21 mouse cellular contexts compared by ENCODE assay signal in the genomic region with DNA sequence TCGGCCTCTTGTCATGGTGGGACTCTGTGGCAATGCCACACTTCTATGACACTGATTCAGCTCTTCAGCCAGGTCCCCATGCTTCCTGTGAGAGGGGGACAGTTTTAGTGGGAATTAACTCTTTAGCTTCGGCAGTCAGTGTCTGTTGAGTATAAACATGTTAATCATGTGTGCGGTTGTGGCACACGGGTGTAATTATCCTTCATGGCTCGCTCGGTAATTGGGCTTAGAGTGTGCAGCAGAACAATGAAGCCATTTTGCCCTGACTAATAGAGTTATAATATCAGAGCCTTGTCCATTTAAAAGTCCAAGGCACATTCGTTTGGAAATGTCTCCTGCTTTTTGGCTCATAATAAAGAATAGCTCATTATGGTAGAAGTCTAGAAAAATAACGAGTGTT.
DNase-seq lines count a peak whose midpoint lies in the region; ATAC-seq and TF ChIP-seq lines count a peak whose summit lies in the region.
"Had no signal": no experiment of that assay in that cellular context is flagged by ENCODE, and none has a peak within 500 bp of the region (broad histone marks: within the 10 kb centered on the region; RNA-seq: fewer than 3 reads in every experiment).

No protein-coding gene starts in this region.

- no peak for TF ChIP-seq EP300 in heart, adult 2 months (IDR thresholded peaks at IDR 0.05; ENCODE audit: insufficient read depth, low read depth, low read length)

- H3K4me3 ChIP-seq in heart, embryonic 11.5 days (ENCODE audit: low read depth, low read length), result no peak overlapping the region
- no peak overlapping the region for H3K4me3 ChIP-seq in heart, adult 2 months
- no peak overlapping the region for H3K4me3 ChIP-seq in hindbrain, embryonic 13.5 days
- no peak overlapping the region for H3K4me3 ChIP-seq in hindbrain, embryonic 16.5 days (ENCODE audit: low read length)
- H3K4me3 ChIP-seq in limb, embryonic 12.5 days (replicated peaks), result no peak overlapping the region
- no peak overlapping the region for H3K4me3 ChIP-seq in stomach, embryonic 16.5 days (replicated peaks; ENCODE audit: low read length)
- H3K4me3 ChIP-seq in kidney, embryonic 15.5 days (replicated peaks), result no peak overlapping the region
- H3K4me3 ChIP-seq: embryonic facial prominence, embryonic 15.5 days; layer of hippocampus, adult 2 months had no signal

- no peak for ATAC-seq in heart, embryonic 11.5 days (replicated peaks; ENCODE audit: insufficient number of reproducible peaks, low FRiP score, low TSS enrichment)
- ATAC-seq in hindbrain, embryonic 13.5 days (ENCODE audit: low FRiP score), result no peak
- no peak for ATAC-seq in hindbrain, embryonic 16.5 days
- ATAC-seq in limb, embryonic 12.5 days (ENCODE audit: insufficient number of reproducible peaks, insufficient read depth, low FRiP score, low TSS enrichment, low read depth), result no peak
- ATAC-seq in stomach, embryonic 16.5 days (ENCODE audit: insufficient read depth, low FRiP score), result no peak
- no peak for ATAC-seq in kidney, embryonic 15.5 days (replicated peaks; ENCODE audit: low FRiP score)
- ATAC-seq: hindbrain, postnatal 0 days; midbrain, embryonic 16.5 days had no signal

- no peaks in the 10 kb centered on the region for H3K27me3 ChIP-seq in heart, embryonic 11.5 days (ENCODE audit: control insufficient read depth, insufficient read depth, low read length)
- no peaks in the 10 kb centered on the region for H3K27me3 ChIP-seq in heart, adult 2 months (ENCODE audit: control insufficient read depth, insufficient read depth, low read length)
- peaks cover 11% of the 10 kb centered on the region for H3K27me3 ChIP-seq in hindbrain, embryonic 13.5 days
- no peaks in the 10 kb centered on the region; the same call in 1 of the 2 replicates for H3K27me3 ChIP-seq in hindbrain, embryonic 16.5 days (replicated peaks; ENCODE audit: control insufficient read depth, insufficient read depth, low read length)
- H3K27me3 ChIP-seq in limb, embryonic 12.5 days, result no peaks in the 10 kb centered on the region
- no peaks in the 10 kb centered on the region for H3K27me3 ChIP-seq in stomach, embryonic 16.5 days (ENCODE audit: control insufficient read depth, insufficient read depth, low read length)
- H3K27me3 ChIP-seq in kidney, embryonic 15.5 days, result no peaks in the 10 kb centered on the region
- H3K27me3 ChIP-seq: embryonic facial prominence, embryonic 15.5 days had no signal

- H3K4me2 ChIP-seq in heart, embryonic 11.5 days, result no peak overlapping the region
- no peak overlapping the region for H3K4me2 ChIP-seq in hindbrain, embryonic 13.5 days
- no peak overlapping the region for H3K4me2 ChIP-seq in hindbrain, embryonic 16.5 days (ENCODE audit: low read length)
- no peak overlapping the region for H3K4me2 ChIP-seq in limb, embryonic 12.5 days
- no peak overlapping the region for H3K4me2 ChIP-seq in stomach, embryonic 16.5 days (ENCODE audit: low read depth, low read length)
- H3K4me2 ChIP-seq in kidney, embryonic 15.5 days, result no peak overlapping the region
- H3K4me2 ChIP-seq: embryonic facial prominence, embryonic 15.5 days; liver, embryonic 11.5 days had no signal

- no peaks in the 10 kb centered on the region for H3K9me3 ChIP-seq in heart, embryonic 11.5 days (replicated peaks; ENCODE audit: control insufficient read depth, low read length)
- H3K9me3 ChIP-seq in hindbrain, embryonic 13.5 days, result no peaks in the 10 kb centered on the region
- no peaks in the 10 kb centered on the region for H3K9me3 ChIP-seq in hindbrain, embryonic 16.5 days (ENCODE audit: control insufficient read depth, low read length)
- H3K9me3 ChIP-seq in limb, embryonic 12.5 days, result no peaks in the 10 kb centered on the region
- no peaks in the 10 kb centered on the region for H3K9me3 ChIP-seq in stomach, embryonic 16.5 days (replicated peaks; ENCODE audit: control insufficient read depth, low read length)
- H3K9me3 ChIP-seq in kidney, embryonic 15.5 days (replicated peaks), result no peaks in the 10 kb centered on the region
- H3K9me3 ChIP-seq: embryonic facial prominence, embryonic 15.5 days had no signal

- no peak overlapping the region for H3K9ac ChIP-seq in heart, embryonic 11.5 days (ENCODE audit: low read depth, low read length)
- H3K9ac ChIP-seq in heart, adult 2 months (ENCODE audit: low read depth, low read length), result no peak overlapping the region
- no peak overlapping the region for H3K9ac ChIP-seq in hindbrain, embryonic 13.5 days
- no peak overlapping the region for H3K9ac ChIP-seq in hindbrain, embryonic 16.5 days (ENCODE audit: low read depth, low read length)
- no peak overlapping the region for H3K9ac ChIP-seq in limb, embryonic 12.5 days (replicated peaks)
- no peak overlapping the region for H3K9ac ChIP-seq in stomach, embryonic 16.5 days (ENCODE audit: low read length)
- H3K9ac ChIP-seq in kidney, embryonic 15.5 days, result no peak overlapping the region
- H3K9ac ChIP-seq: embryonic facial prominence, embryonic 15.5 days had no signal

- 79% methylated on average over 8 of the region's 8 CpGs for WGBS in heart, embryonic 11.5 days (ENCODE audit: insufficient replicate concordance)
- 89% methylated on average over 8 of the region's 8 CpGs for WGBS in heart, adult 2 months
- WGBS in hindbrain, embryonic 13.5 days, result 46% methylated on average over 8 of the region's 8 CpGs
- WGBS in hindbrain, embryonic 16.5 days, result 38% methylated on average over 8 of the region's 8 CpGs
- 52% methylated on average over 8 of the region's 8 CpGs for WGBS in limb, embryonic 12.5 days
- 69% methylated on average over 8 of the region's 8 CpGs for WGBS in stomach, embryonic 16.5 days
- WGBS in kidney, embryonic 15.5 days, result 67% methylated on average over 8 of the region's 8 CpGs

- DNase-seq in heart, adult 2 months, result no peak
- DNase-seq: adrenal gland, adult 2 months; cerebellum, postnatal 10 days; gastrocnemius, postnatal 14 days; kidney, adult 11 months; layer of hippocampus, postnatal 36 days; lung, adult 18-20 months; lung, postnatal 14 days; thymus, postnatal 14 days had no signal

- TF ChIP-seq CTCF in heart, adult 2 months (IDR thresholded peaks at IDR 0.05), result no peak

- no peaks in the 10 kb centered on the region for H3K79me2 ChIP-seq in heart, adult 2 months (replicated peaks; ENCODE audit: control insufficient read depth, insufficient read depth, low read length)

- peaks cover 42% of the 10 kb centered on the region for H3K4me1 ChIP-seq in heart, embryonic 11.5 days (ENCODE audit: control insufficient read depth, insufficient read depth, low read length)
- peaks cover 12% of the 10 kb centered on the region for H3K4me1 ChIP-seq in heart, adult 2 months (ENCODE audit: control insufficient read depth, insufficient read depth, low read length)
- peaks cover 41% of the 10 kb centered on the region for H3K4me1 ChIP-seq in hindbrain, embryonic 13.5 days (replicated peaks)
- H3K4me1 ChIP-seq in hindbrain, embryonic 16.5 days (ENCODE audit: control insufficient read depth, insufficient read depth, low read depth, low read length), result peaks cover 23% of the 10 kb centered on the region
- peaks cover 88% of the 10 kb centered on the region for H3K4me1 ChIP-seq in limb, embryonic 12.5 days (replicated peaks)
- H3K4me1 ChIP-seq in stomach, embryonic 16.5 days (ENCODE audit: control insufficient read depth, insufficient read depth, low read length), result peaks cover 41% of the 10 kb centered on the region
- H3K4me1 ChIP-seq in kidney, embryonic 15.5 days, result peaks cover 48% of the 10 kb centered on the region

- H3K27ac ChIP-seq in heart, embryonic 11.5 days (ENCODE audit: low read depth, low read length), result peak overlapping the region; percentile 88; the same call in 1 of the 2 replicates
- H3K27ac ChIP-seq in heart, adult 2 months, result no peak overlapping the region
- 0 out of 2 replicates have a peak overlapping the region, but pooled peaks have one; percentile 4 for H3K27ac ChIP-seq in hindbrain, embryonic 13.5 days
- H3K27ac ChIP-seq in hindbrain, embryonic 16.5 days (ENCODE audit: low read depth, low read length), result no peak overlapping the region
- H3K27ac ChIP-seq in limb, embryonic 12.5 days, result peak overlapping the region; percentile 86
- H3K27ac ChIP-seq in stomach, embryonic 16.5 days (ENCODE audit: low read length), result peak overlapping the region; percentile 86
- H3K27ac ChIP-seq in kidney, embryonic 15.5 days, result no peak overlapping the region
- H3K27ac ChIP-seq: hindbrain, postnatal 0 days; kidney, postnatal 0 days; layer of hippocampus, adult 2 months had no signal

- no peaks in the 10 kb centered on the region for H3K36me3 ChIP-seq in heart, embryonic 11.5 days (ENCODE audit: control insufficient read depth, insufficient read depth, low read length)
- no peaks in the 10 kb centered on the region for H3K36me3 ChIP-seq in heart, adult 2 months (ENCODE audit: control insufficient read depth, insufficient read depth, low read length)
- H3K36me3 ChIP-seq in hindbrain, embryonic 13.5 days, result no peaks in the 10 kb centered on the region
- H3K36me3 ChIP-seq in hindbrain, embryonic 16.5 days (ENCODE audit: control insufficient read depth, insufficient read depth, low read length), result no peaks in the 10 kb centered on the region
- no peaks in the 10 kb centered on the region for H3K36me3 ChIP-seq in limb, embryonic 12.5 days
- H3K36me3 ChIP-seq in stomach, embryonic 16.5 days (ENCODE audit: control insufficient read depth, insufficient read depth, low read length), result no peaks in the 10 kb centered on the region
- H3K36me3 ChIP-seq in kidney, embryonic 15.5 days, result no peaks in the 10 kb centered on the region
- H3K36me3 ChIP-seq: embryonic facial prominence, embryonic 15.5 days had no signal

- no peak for TF ChIP-seq POLR2A in heart, adult 2 months (IDR thresholded peaks at IDR 0.05; ENCODE audit: insufficient read depth, low read depth, low read length)

- intact Hi-C loops in heart, adult 2 months (cut with DNase I), result loop anchor here (5.0 kb wide), 1 partner anchor 59 kb away; no protein-coding TSS in a partner anchor

Comparison
In these comparisons a context has a peak if more than half of its experiments do, and no peak if none do; other contexts are left out.
1. H3K27ac ChIP-seq: peak in heart, embryonic 11.5 days (single experiment), hindbrain, embryonic 13.5 days (single experiment), limb, embryonic 12.5 days (single experiment) and stomach, embryonic 16.5 days (single experiment); none in heart, adult 2 months (single experiment), hindbrain, embryonic 16.5 days (single experiment) and kidney, embryonic 15.5 days (single experiment).